ENCODE assay signal across 8 mouse cellular contexts in the genomic region with DNA sequence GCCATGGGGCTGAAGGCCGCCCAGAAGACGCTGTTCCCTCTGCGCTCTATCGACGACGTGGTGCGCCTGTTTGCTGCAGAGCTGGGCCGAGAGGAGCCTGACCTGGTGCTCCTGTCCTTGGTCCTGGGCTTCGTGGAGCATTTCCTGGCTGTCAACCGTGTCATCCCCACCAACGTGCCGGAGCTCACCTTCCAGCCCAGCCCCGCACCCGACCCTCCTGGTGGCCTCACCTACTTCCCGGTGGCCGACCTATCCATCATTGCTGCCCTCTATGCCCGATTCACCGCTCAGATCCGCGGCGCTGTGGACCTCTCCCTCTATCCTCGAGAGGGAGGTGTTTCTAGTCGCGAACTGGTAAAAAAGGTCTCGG. TPM values are rescaled to one million over a fixed set of nuclear protein-coding genes. Genes with fewer than 3 reads are reported as not detected.
A peak's percentile ranks its signal among the peaks of the same experiment; 100 is the strongest.
DNase-seq lines count a peak whose midpoint lies in the region; ATAC-seq and TF ChIP-seq lines count a peak whose summit lies in the region.

No protein-coding gene starts in this region.

- ATAC-seq in forebrain, embryonic 16.5 days: no peak
- no peak for ATAC-seq in midbrain, postnatal 0 days (ENCODE audit: low FRiP score)
- ATAC-seq in inflammation-experienced regulatory T-cells, adult 6 months: no peak

- no peaks in the 10 kb centered on the region for H3K27me3 ChIP-seq in forebrain, embryonic 16.5 days (replicated peaks; ENCODE audit: control insufficient read depth, insufficient read depth, low read length)
- H3K27me3 ChIP-seq in midbrain, postnatal 0 days (ENCODE audit: insufficient read depth, low read length): no peaks in the 10 kb centered on the region

- no peak for TF ChIP-seq CTCF in bone marrow macrophage, adult 2 months (IDR thresholded peaks at IDR 0.05; ENCODE audit: low read depth, low read length)
- peak; percentile 32 for TF ChIP-seq CTCF in midbrain, postnatal 0 days (IDR thresholded peaks at IDR 0.05)

- H3K9me3 ChIP-seq in forebrain, embryonic 16.5 days (ENCODE audit: control insufficient read depth, low read length): no peaks in the 10 kb centered on the region
- H3K9me3 ChIP-seq in midbrain, postnatal 0 days (ENCODE audit: low read length): no peaks in the 10 kb centered on the region

- H3K4me1 ChIP-seq in bone marrow macrophage, adult 2 months (ENCODE audit: control insufficient read depth, insufficient read depth, low read length): peaks cover 26% of the 10 kb centered on the region
- H3K4me1 ChIP-seq in forebrain, embryonic 16.5 days (replicated peaks; ENCODE audit: control insufficient read depth, insufficient read depth, low read length): peaks cover 23% of the 10 kb centered on the region
- H3K4me1 ChIP-seq in midbrain, postnatal 0 days (ENCODE audit: insufficient read depth, low read length): peaks cover 13% of the 10 kb centered on the region

- H3K4me3 ChIP-seq in bone marrow macrophage, adult 2 months (ENCODE audit: insufficient read depth, low read length): peak overlapping the region; percentile 74
- H3K4me3 ChIP-seq in forebrain, embryonic 16.5 days (replicated peaks; ENCODE audit: low read length): peak overlapping the region; percentile 75
- peak overlapping the region; percentile 85 for H3K4me3 ChIP-seq in midbrain, postnatal 0 days (ENCODE audit: low read depth, low read length)

- TF ChIP-seq POLR2A in bone marrow macrophage, adult 2 months (IDR thresholded peaks at IDR 0.05; ENCODE audit: borderline replicate concordance, low read depth, low read length): no peak

- H3K9ac ChIP-seq in forebrain, embryonic 16.5 days (replicated peaks; ENCODE audit: low read depth, low read length): peak overlapping the region; percentile 83
- H3K9ac ChIP-seq in midbrain, postnatal 0 days (replicated peaks; ENCODE audit: low read length, poor library complexity, severe bottlenecking): peak overlapping the region; percentile 89

- H3K36me3 ChIP-seq in forebrain, embryonic 16.5 days (ENCODE audit: control insufficient read depth, insufficient read depth): peaks cover 16% of the 10 kb centered on the region
- H3K36me3 ChIP-seq in midbrain, postnatal 0 days (ENCODE audit: insufficient read depth, low read length): peaks cover 33% of the 10 kb centered on the region

- WGBS in forebrain, embryonic 16.5 days: under 1% methylated on average over 25 of the region's 25 CpGs
- WGBS in midbrain, postnatal 0 days: 0% methylated on average over 25 of the region's 25 CpGs

- peak overlapping the region; percentile 71 for H3K4me2 ChIP-seq in forebrain, embryonic 16.5 days (ENCODE audit: low read length)
- peak overlapping the region; percentile 70 for H3K4me2 ChIP-seq in midbrain, postnatal 0 days (ENCODE audit: low read depth, low read length, poor library complexity, severe bottlenecking)

- peak; percentile 37 to 44 for DNase-seq in layer of hippocampus, postnatal 10 days (ENCODE audit: low spot score in 2 of 2)
- DNase-seq in layer of hippocampus, adult 9-11 months: no peak
- DNase-seq in kidney, postnatal 10 days: peak; percentile 57
- no peak for DNase-seq in midbrain, postnatal 0 days (ENCODE audit: low spot score)
- no peak for DNase-seq in layer of hippocampus, postnatal 36 days

- no peak overlapping the region for H3K27ac ChIP-seq in bone marrow macrophage, adult 2 months (ENCODE audit: insufficient read depth, low read depth, low read length)
- peak overlapping the region; percentile 70 for H3K27ac ChIP-seq in forebrain, embryonic 16.5 days (ENCODE audit: low read length)
- peak overlapping the region; percentile 77 for H3K27ac ChIP-seq in midbrain, postnatal 0 days (ENCODE audit: low read depth, low read length)

RNA-seq across cellular contexts. Expression of a gene that starts 0.7 kb away (rescaled TPM):
- 10 to 100 TPM; 72.0 to 73.6 TPM for total RNA-seq in layer of hippocampus, postnatal 10 days (2021)
- polyA plus RNA-seq in bone marrow macrophage, adult 2 months (2012; ENCODE audit: insufficient read depth, insufficient read length, missing spikeins): 28.1 and 29.1 TPM in 2 replicates
- polyA plus RNA-seq in forebrain, embryonic 16.5 days (2015; fragmentation: Nextera tagmentation; extraction: Ambion mirVana): 96.1 and 96.5 TPM in 2 replicates
- 59.6 and 85.6 TPM in 2 replicates for total RNA-seq in midbrain, postnatal 0 days (2014; rRNA removed)
- polyA plus RNA-seq in midbrain, postnatal 0 days (2015; fragmentation: Nextera tagmentation; extraction: Ambion mirVana): 56.8 and 60.6 TPM in 2 replicates
- polyA plus RNA-seq in inflammation-experienced regulatory T-cells, adult 6 months (2017; shearing (Covaris generic)): 10 to 100 TPM; 15.8 to 18.7 (median 16.3) TPM
- 10 to 100 TPM; 63.3 to 69.8 TPM for total RNA-seq in layer of hippocampus, postnatal 36 days (2021)

RNA-seq across cellular contexts. Expression of a gene that starts 5.5 kb away (rescaled TPM):
- total RNA-seq in layer of hippocampus, postnatal 10 days (2021): 10 to 100 TPM; 79.3 to 86.2 TPM
- 57.4 and 58.5 TPM in 2 replicates for polyA plus RNA-seq in bone marrow macrophage, adult 2 months (2012; ENCODE audit: insufficient read depth, insufficient read length, missing spikeins)
- 12.3 and 21.2 TPM in 2 replicates for polyA plus RNA-seq in forebrain, embryonic 16.5 days (2015; fragmentation: Nextera tagmentation; extraction: Ambion mirVana)
- total RNA-seq in midbrain, postnatal 0 days (2014; rRNA removed): 70.6 and 86.8 TPM in 2 replicates
- polyA plus RNA-seq in midbrain, postnatal 0 days (2015; fragmentation: Nextera tagmentation; extraction: Ambion mirVana): 18.1 TPM in 2 replicates
- 100 to 1,000 TPM in 1 of 3 experiments, 10 to 100 TPM in 2; 68.4 to 105 (median 88.5) TPM for polyA plus RNA-seq in inflammation-experienced regulatory T-cells, adult 6 months (2017; shearing (Covaris generic))
- 10 to 100 TPM; 74.9 to 87.7 TPM for total RNA-seq in layer of hippocampus, postnatal 36 days (2021)

RNA-seq across cellular contexts. Expression of a gene that starts 28.0 kb away (rescaled TPM):
- total RNA-seq in layer of hippocampus, postnatal 10 days (2021): 100 to 1,000 TPM; 190 to 194 TPM
- polyA plus RNA-seq in bone marrow macrophage, adult 2 months (2012; ENCODE audit: insufficient read depth, insufficient read length, missing spikeins): 159 and 170 TPM in 2 replicates
- polyA plus RNA-seq in forebrain, embryonic 16.5 days (2015; fragmentation: Nextera tagmentation; extraction: Ambion mirVana): 122 and 127 TPM in 2 replicates
- 70.5 and 92.2 TPM in 2 replicates for total RNA-seq in midbrain, postnatal 0 days (2014; rRNA removed)
- polyA plus RNA-seq in midbrain, postnatal 0 days (2015; fragmentation: Nextera tagmentation; extraction: Ambion mirVana): 90.2 and 95.5 TPM in 2 replicates
- 10 to 100 TPM; 53.3 to 63.5 (median 59.1) TPM for polyA plus RNA-seq in inflammation-experienced regulatory T-cells, adult 6 months (2017; shearing (Covaris generic))
- 100 to 1,000 TPM; 188 to 222 TPM for total RNA-seq in layer of hippocampus, postnatal 36 days (2021)

RNA-seq across cellular contexts. Expression of a gene that starts 29.2 kb away (rescaled TPM):
- 1 to 10 TPM; 5.0 TPM for total RNA-seq in layer of hippocampus, postnatal 10 days (2021)
- polyA plus RNA-seq in bone marrow macrophage, adult 2 months (2012; ENCODE audit: insufficient read depth, insufficient read length, missing spikeins): 6.9 and 7.0 TPM in 2 replicates
- polyA plus RNA-seq in forebrain, embryonic 16.5 days (2015; fragmentation: Nextera tagmentation; extraction: Ambion mirVana): 0.52 and 1.1 TPM in 2 replicates
- 4.8 and 5.4 TPM in 2 replicates for total RNA-seq in midbrain, postnatal 0 days (2014; rRNA removed)
- polyA plus RNA-seq in midbrain, postnatal 0 days (2015; fragmentation: Nextera tagmentation; extraction: Ambion mirVana): 0.20 and 0.67 TPM in 2 replicates
- under 1 TPM; 0.15 to 0.36 (median 0.26) TPM for polyA plus RNA-seq in inflammation-experienced regulatory T-cells, adult 6 months (2017; shearing (Covaris generic))
- total RNA-seq in layer of hippocampus, postnatal 36 days (2021): 1 to 10 TPM; 4.3 to 6.9 TPM

RNA-seq across cellular contexts. Expression of a gene that starts 48.8 kb away (rescaled TPM):
- 10 to 100 TPM; 16.2 to 17.4 TPM for total RNA-seq in layer of hippocampus, postnatal 10 days (2021)
- polyA plus RNA-seq in bone marrow macrophage, adult 2 months (2012; ENCODE audit: insufficient read depth, insufficient read length, missing spikeins): 0.97 and 2.1 TPM in 2 replicates
- polyA plus RNA-seq in forebrain, embryonic 16.5 days (2015; fragmentation: Nextera tagmentation; extraction: Ambion mirVana): 2.4 and 2.8 TPM in 2 replicates
- total RNA-seq in midbrain, postnatal 0 days (2014; rRNA removed): 16.4 and 25.8 TPM in 2 replicates
- polyA plus RNA-seq in midbrain, postnatal 0 days (2015; fragmentation: Nextera tagmentation; extraction: Ambion mirVana): 11.7 and 13.2 TPM in 2 replicates
- 1 to 10 TPM; 3.4 to 6.5 (median 5.7) TPM for polyA plus RNA-seq in inflammation-experienced regulatory T-cells, adult 6 months (2017; shearing (Covaris generic))
- total RNA-seq in layer of hippocampus, postnatal 36 days (2021): 10 to 100 TPM; 18.3 to 22.1 TPM

Comparison
In these comparisons a context has a peak if more than half of its experiments do, and no peak if none do; other contexts are left out.
1. DNase-seq: peak in layer of hippocampus, postnatal 10 days (2 of 2) and kidney, postnatal 10 days (single experiment); none in layer of hippocampus, adult 9-11 months (single experiment), midbrain, postnatal 0 days (single experiment) and layer of hippocampus, postnatal 36 days (0 of 2).
2. Peak in every context shown above with its lines, with median percentiles within 50 percentile points of each other: H3K4me3 ChIP-seq.